Mouse (Mus musculus) embryonic fibroblast, embryonic 13.5 days (primary cell): ENCODE results near the gene Tmem44. TPM values are rescaled to one million over a fixed set of nuclear protein-coding genes. Genes with fewer than 3 reads are reported as not detected.

ENCODE experiments used
- H3K27ac ChIP-seq: 2 replicates; pipeline ENCODE4 v1.5.1; 2012; ENCODE audit warnings: low read length, control low read depth, inconsistent platforms; ENCODE audit not compliant: insufficient read depth
- H3K4me1 ChIP-seq: 2 replicates; pipeline ENCODE4 v1.6.1; 2011; ENCODE audit warnings: low read length; ENCODE audit not compliant: control insufficient read depth, insufficient read depth
- H3K4me3 ChIP-seq: 2 replicates; pipeline ENCODE4 v1.5.1; 2011; ENCODE audit warnings: mild to moderate bottlenecking, control low read depth, low read length; ENCODE audit not compliant: insufficient read depth
- CTCF ChIP-seq: IDR thresholded peaks from 2 replicates; pipeline ENCODE4 v1.5.1; 2011; ENCODE audit warnings: mild to moderate bottlenecking, control low read depth, low read length, moderate library complexity, borderline replicate concordance; ENCODE audit not compliant: insufficient read depth
- POLR2A ChIP-seq: IDR thresholded peaks from 2 replicates; pipeline ENCODE4 v1.6.1; 2011; ENCODE audit warnings: low read depth, mild to moderate bottlenecking, control low read depth, low read length, moderate library complexity
- polyA plus RNA-seq: library from polyadenylated mRNA; stranded (reverse); fragments of >200 nt; gene quantifications from 2 replicates; pipeline ENCODE4 v1.2.4, GENCODE M21; 2011; ENCODE audit warnings: low read depth; ENCODE audit not compliant: missing spikeins, insufficient read length

Gene Tmem44
- polyA plus RNA-seq, 1 experiment = 8.0 TPM

- no peak overlapping the region for H3K4me3 ChIP-seq
- H3K4me1 ChIP-seq = peaks cover 9% of the 10 kb centered on the region
- H3K27ac ChIP-seq = no peak overlapping the region
- TF ChIP-seq POLR2A = no peak
- no peak for TF ChIP-seq CTCF
Observed at GRCm38 (mm10) chr16:30501621-30502020, 49.0 kb downstream of the Tmem44 start.

GRCm38 (mm10) chr16:30500223-30500622, 50.4 kb downstream of the Tmem44 start:
- Histone ChIP-seq H3K4me3 (no peak overlapping the region), H3K4me1 (peaks cover 9% of the 10 kb centered on the region), H3K27ac (peak overlapping the region; percentile 49; the same call in 1 of the 2 replicates)
- TF ChIP-seq CTCF (no peak), POLR2A (no peak)

- Histone ChIP-seq H3K27ac (peak overlapping the region; percentile 20), H3K4me3 (no peak overlapping the region), H3K4me1 (peaks cover 9% of the 10 kb centered on the region)
- TF ChIP-seq POLR2A (no peak), CTCF (no peak)
Observed at GRCm38 (mm10) chr16:30499126-30499857, 51.4 kb downstream of the Tmem44 start.

- Histone ChIP-seq H3K27ac (no peak overlapping the region), H3K4me1 (peaks cover 9% of the 10 kb centered on the region), H3K4me3 (no peak overlapping the region)
- TF ChIP-seq CTCF (no peak), POLR2A (no peak)
Observed at GRCm38 (mm10) chr16:30497307-30497706, 53.3 kb downstream of the Tmem44 start.

- TF ChIP-seq POLR2A = no peak
- no peak for TF ChIP-seq CTCF
Observed at GRCm38 (mm10) chr16:30494883-30495282, 55.8 kb downstream of the Tmem44 start.

GRCm38 (mm10) chr16:30491742-30492141, 58.9 kb downstream of the Tmem44 start:
- no peak overlapping the region for H3K4me3 ChIP-seq
- TF ChIP-seq CTCF (no peak), POLR2A (no peak)
- H3K4me1 ChIP-seq = no peaks in the 10 kb centered on the region
- no peak overlapping the region for H3K27ac ChIP-seq

More at GRCm38 (mm10) chr16:30494883-30495282, 55.8 kb downstream of the Tmem44 start:
- no peak overlapping the region for H3K4me3 ChIP-seq
- H3K27ac ChIP-seq = no peak overlapping the region
- peaks cover 6% of the 10 kb centered on the region; the same call in 1 of the 2 replicates for H3K4me1 ChIP-seq

- Histone ChIP-seq H3K27ac (no peak overlapping the region), H3K4me1 (no peaks in the 10 kb centered on the region), H3K4me3 (no peak overlapping the region)
- TF ChIP-seq CTCF = no peak
- TF ChIP-seq POLR2A = no peak
Observed at GRCm38 (mm10) chr16:30490791-30491190, 59.9 kb downstream of the Tmem44 start.

- Histone ChIP-seq H3K27ac (no peak overlapping the region), H3K4me3 (no peak overlapping the region), H3K4me1 (no peaks in the 10 kb centered on the region)
- TF ChIP-seq CTCF (no peak), POLR2A (no peak)
Observed at GRCm38 (mm10) chr16:30490316-30490715, 60.3 kb downstream of the Tmem44 start.

- TF ChIP-seq CTCF = no peak
- TF ChIP-seq POLR2A = no peak
- Histone ChIP-seq H3K27ac (no peak overlapping the region), H3K4me3 (no peak overlapping the region), H3K4me1 (no peaks in the 10 kb centered on the region)
Observed at GRCm38 (mm10) chr16:30489662-30490061, 61.0 kb downstream of the Tmem44 start.

GRCm38 (mm10) chr16:30486498-30486897, 64.1 kb downstream of the Tmem44 start:
- no peak overlapping the region for H3K4me3 ChIP-seq
- no peak overlapping the region for H3K27ac ChIP-seq
- H3K4me1 ChIP-seq = no peaks in the 10 kb centered on the region
- no peak for TF ChIP-seq CTCF
- no peak for TF ChIP-seq POLR2A
